Mouse (Mus musculus): ENCODE data around the gene Nell2. TPM values are rescaled to one million over a fixed set of nuclear protein-coding genes. Genes with fewer than 3 reads are reported as not detected.

Gene Nell2
- polyA plus RNA-seq, 1 experiment from 2014 or later, result 166 TPM

- ATAC-seq (ENCODE audit: low read depth), result no peak
These were observed 118.0 kb downstream of the Nell2 start for GRCm38 (mm10) chr15:95410213-95410843.

GRCm38 (mm10) chr15:95390347-95390746 is 138.0 kb downstream of the Nell2 start:
- WGBS, result 81% methylated on average over 5 of the region's 5 CpGs
- H3K9ac ChIP-seq, result no peak overlapping the region
- no peaks in the 10 kb centered on the region for H3K4me1 ChIP-seq (replicated peaks)
- no peak overlapping the region for H3K4me3 ChIP-seq
- ATAC-seq (ENCODE audit: low read depth), result no peak
- no peaks in the 10 kb centered on the region for H3K27me3 ChIP-seq
- no peak overlapping the region for H3K4me2 ChIP-seq
- no peaks in the 10 kb centered on the region for H3K9me3 ChIP-seq
- no peak overlapping the region for H3K27ac ChIP-seq (replicated peaks)
- H3K36me3 ChIP-seq, result no peaks in the 10 kb centered on the region

More at GRCm38 (mm10) chr15:95410213-95410843, 118.0 kb downstream of the Nell2 start:
- peaks cover 27% of the 10 kb centered on the region for H3K4me1 ChIP-seq (replicated peaks)
- 58% methylated on average over 11 of the region's 11 CpGs for WGBS
- no peak overlapping the region for H3K9ac ChIP-seq
- H3K4me2 ChIP-seq, result no peak overlapping the region
- no peaks in the 10 kb centered on the region for H3K9me3 ChIP-seq
- no peaks in the 10 kb centered on the region for H3K36me3 ChIP-seq
- no peak overlapping the region for H3K4me3 ChIP-seq
- H3K27me3 ChIP-seq, result no peaks in the 10 kb centered on the region
- no peak overlapping the region for H3K27ac ChIP-seq (replicated peaks)

- Histone ChIP-seq H3K4me3 (no peak overlapping the region), H3K27me3 (no peaks in the 10 kb centered on the region), H3K9ac (no peak overlapping the region), H3K4me1 (replicated peaks) (no peaks in the 10 kb centered on the region), H3K4me2 (no peak overlapping the region), H3K9me3 (no peaks in the 10 kb centered on the region), H3K27ac (replicated peaks) (no peak overlapping the region), H3K36me3 (peaks cover 10% of the 10 kb centered on the region)
- no peak for ATAC-seq (ENCODE audit: low read depth)
- 81% methylated on average over 4 of the region's 4 CpGs for WGBS
These were observed 139.4 kb downstream of the Nell2 start for GRCm38 (mm10) chr15:95388950-95389349.

- Histone ChIP-seq H3K36me3 (peaks cover 41% of the 10 kb centered on the region), H3K4me1 (replicated peaks) (no peaks in the 10 kb centered on the region), H3K4me3 (no peak overlapping the region), H3K4me2 (no peak overlapping the region), H3K9ac (no peak overlapping the region), H3K27ac (replicated peaks) (no peak overlapping the region), H3K27me3 (no peaks in the 10 kb centered on the region), H3K9me3 (no peaks in the 10 kb centered on the region)
- 75% methylated on average over 2 of the region's 2 CpGs for WGBS
- ATAC-seq (ENCODE audit: low read depth), result no peak
These were observed 147.5 kb downstream of the Nell2 start for GRCm38 (mm10) chr15:95380859-95381258.

DNA sequence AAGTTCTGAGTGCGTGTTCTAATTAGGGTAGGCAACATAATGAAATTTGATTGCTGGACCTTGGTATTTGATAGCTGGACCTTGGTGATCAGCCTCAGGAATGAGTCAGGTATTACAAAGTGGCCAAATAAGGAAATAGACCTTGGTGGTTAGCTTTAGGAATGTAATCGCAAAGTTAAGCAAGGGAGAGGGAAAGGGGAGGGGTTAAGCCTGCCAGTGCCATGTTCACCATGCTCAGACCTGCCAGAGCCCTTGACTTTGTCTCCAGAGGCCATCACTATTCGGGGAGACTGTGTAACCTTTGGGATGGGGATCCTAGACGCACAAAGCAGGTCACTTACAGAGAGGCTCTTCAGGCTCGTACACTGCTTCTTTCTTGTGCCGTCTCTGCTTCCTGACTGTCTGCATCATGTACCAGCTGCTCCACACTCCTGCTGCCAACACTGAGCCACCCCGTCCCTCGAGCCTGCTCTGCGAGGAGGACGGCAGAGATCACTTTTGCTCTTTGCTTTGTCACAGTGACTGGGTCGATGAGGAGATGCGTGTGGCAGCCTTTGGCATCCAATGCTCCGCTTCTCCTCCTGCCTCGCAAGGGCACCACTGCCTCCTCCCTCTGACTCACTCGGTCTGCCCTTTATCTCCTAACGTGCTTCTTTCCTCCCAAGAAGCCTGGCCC is 157.5 kb downstream of the Nell2 start:
- Histone ChIP-seq H3K27ac (replicated peaks) (peak overlapping the region; percentile 54; the same call in 1 of the 2 replicates), H3K27me3 (no peaks in the 10 kb centered on the region), H3K36me3 (peaks cover 8% of the 10 kb centered on the region; the same call in 1 of the 2 replicates), H3K4me3 (no peak overlapping the region), H3K4me2 (no peak overlapping the region), H3K4me1 (replicated peaks) (0 out of 2 replicates have a peak, but pooled peaks cover 11% of the 10 kb centered on the region), H3K9me3 (no peaks in the 10 kb centered on the region), H3K9ac (peak overlapping the region; percentile 47)
- WGBS, result 65% methylated on average over 16 of the region's 16 CpGs
- ATAC-seq (ENCODE audit: low read depth), result peak; percentile 56

DNA sequence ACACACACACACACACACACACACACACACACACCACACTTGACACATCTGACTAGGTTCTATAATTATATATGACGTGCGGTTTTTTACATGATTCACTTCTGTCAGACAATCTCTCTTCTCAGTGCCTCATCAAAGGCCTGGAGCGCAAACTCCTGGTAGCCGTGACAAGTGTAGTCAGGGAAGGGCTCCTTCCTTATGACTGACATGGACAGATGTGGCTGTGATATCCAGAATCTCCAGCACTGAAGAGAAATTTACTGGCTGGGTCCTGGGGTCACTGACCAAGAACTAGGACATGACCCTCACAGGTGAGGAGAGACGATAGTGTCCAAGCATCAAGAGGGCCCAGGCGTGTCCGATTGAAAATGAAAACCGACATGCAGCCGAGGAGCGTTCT is 160.2 kb downstream of the Nell2 start:
- ATAC-seq (ENCODE audit: low read depth), result no peak
- no peak overlapping the region for H3K9ac ChIP-seq
- peaks cover 2% of the 10 kb centered on the region; the same call in 1 of the 2 replicates for H3K36me3 ChIP-seq
- no peaks in the 10 kb centered on the region for H3K27me3 ChIP-seq
- H3K9me3 ChIP-seq, result no peaks in the 10 kb centered on the region
- H3K4me2 ChIP-seq, result no peak overlapping the region
- 0 out of 2 replicates have a peak, but pooled peaks cover 7% of the 10 kb centered on the region for H3K4me1 ChIP-seq (replicated peaks)
- 91% methylated on average over 10 of the region's 10 CpGs for WGBS
- no peak overlapping the region for H3K4me3 ChIP-seq
- H3K27ac ChIP-seq (replicated peaks), result no peak overlapping the region

DNA sequence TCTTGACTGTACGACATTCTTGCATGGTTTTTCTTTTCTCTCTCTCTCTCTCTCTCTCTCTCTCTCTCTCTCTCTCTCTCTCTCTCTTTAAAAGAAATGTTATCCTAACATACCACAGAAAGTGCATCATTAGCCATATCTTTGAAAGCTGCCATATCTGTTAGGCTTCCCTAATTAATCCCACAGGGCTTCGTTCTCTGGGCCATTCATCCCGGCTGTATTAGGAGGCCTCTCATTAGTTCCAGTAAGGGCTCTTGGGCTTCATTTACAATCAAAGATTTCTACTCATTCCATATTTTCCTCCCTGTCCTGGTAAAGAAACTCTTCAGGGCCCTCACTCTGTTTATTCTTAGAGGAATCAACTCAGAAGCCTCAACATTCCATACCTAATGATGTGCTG is 161.9 kb downstream of the Nell2 start:
- Histone ChIP-seq H3K4me1 (replicated peaks) (0 out of 2 replicates have a peak, but pooled peaks cover 7% of the 10 kb centered on the region), H3K9ac (no peak overlapping the region), H3K27ac (replicated peaks) (no peak overlapping the region), H3K4me3 (no peak overlapping the region), H3K36me3 (no peaks in the 10 kb centered on the region), H3K4me2 (no peak overlapping the region), H3K27me3 (no peaks in the 10 kb centered on the region), H3K9me3 (no peaks in the 10 kb centered on the region)
- 69% methylated on average over 3 of the region's 3 CpGs for WGBS
- ATAC-seq (ENCODE audit: low read depth), result no peak

DNA sequence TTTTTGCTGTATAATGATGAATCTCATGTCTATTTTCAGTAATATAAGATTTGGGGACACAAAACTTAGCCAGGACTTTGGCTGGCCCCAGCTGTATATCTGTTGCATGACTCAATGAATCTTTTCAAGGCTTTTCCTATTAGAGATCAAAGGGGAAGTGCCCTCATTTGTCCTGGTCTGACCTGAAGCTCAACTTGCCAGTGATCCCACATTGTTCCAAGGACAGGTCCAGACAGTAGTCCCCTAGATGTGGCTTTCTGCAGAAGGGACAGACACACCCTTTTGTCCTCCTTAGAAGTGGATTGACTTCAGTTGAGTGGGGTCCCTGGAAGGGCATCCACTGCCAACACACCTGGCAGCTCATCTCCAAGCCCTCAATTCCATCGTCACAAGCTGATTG is 173.6 kb downstream of the Nell2 start:
- no peak overlapping the region for H3K4me3 ChIP-seq
- H3K9me3 ChIP-seq, result no peaks in the 10 kb centered on the region
- 57% methylated on average over 1 of the region's 1 CpGs for WGBS
- no peak for ATAC-seq (ENCODE audit: low read depth)
- no peak overlapping the region for H3K27ac ChIP-seq (replicated peaks)
- peaks cover 6% of the 10 kb centered on the region for H3K36me3 ChIP-seq
- no peak overlapping the region for H3K4me2 ChIP-seq
- no peaks in the 10 kb centered on the region for H3K27me3 ChIP-seq
- 0 out of 2 replicates have a peak, but pooled peaks cover 4% of the 10 kb centered on the region for H3K4me1 ChIP-seq (replicated peaks)
- no peak overlapping the region for H3K9ac ChIP-seq

DNA sequence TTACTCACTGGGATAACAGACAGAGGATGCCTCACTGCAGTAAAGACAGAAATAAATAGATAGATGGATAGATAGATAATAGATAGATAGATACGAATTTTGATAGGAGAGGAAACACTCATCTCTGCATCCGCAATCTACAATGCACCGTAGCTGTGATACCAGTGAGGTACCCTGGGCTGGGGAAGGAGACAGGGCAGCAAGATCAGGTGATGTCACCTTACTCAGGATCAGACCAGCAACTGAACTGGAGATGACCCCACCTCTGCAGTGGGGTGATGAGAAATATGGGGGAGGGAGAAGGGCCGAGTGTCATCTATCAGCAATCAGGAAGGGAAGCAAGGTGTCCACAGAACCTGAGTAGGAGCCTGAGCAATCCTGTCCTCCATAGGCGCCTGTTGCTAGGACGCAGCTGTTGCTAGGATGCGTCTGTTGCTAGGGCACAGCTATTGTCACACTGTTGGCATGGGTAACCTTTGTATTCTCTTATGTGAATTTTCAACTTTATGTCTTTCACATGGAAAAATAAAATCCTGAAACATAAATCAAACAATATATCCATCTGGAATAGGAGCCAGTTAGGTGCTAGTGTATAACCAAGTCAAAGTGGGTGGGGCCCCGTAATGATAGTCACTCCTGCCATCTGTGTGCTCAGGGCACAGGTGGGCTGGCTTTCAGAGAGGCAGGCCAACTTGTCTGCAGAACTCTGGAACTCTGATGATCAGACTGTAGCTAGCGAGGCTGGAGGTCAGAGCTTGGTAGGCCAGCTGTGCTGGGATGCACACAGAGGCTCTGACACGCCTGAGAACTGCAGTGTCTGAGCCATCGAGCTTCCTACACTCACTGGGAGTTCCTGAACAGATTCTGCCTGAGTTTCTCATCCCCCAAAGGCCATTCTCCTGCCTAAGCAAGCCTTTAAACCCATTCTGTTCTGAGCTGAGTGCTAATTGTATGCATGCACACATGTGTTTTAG is 193.7 kb downstream of the Nell2 start:
- Histone ChIP-seq H3K9ac (no peak overlapping the region), H3K27me3 (no peaks in the 10 kb centered on the region), H3K9me3 (no peaks in the 10 kb centered on the region), H3K4me1 (replicated peaks) (peaks cover 27% of the 10 kb centered on the region), H3K36me3 (no peaks in the 10 kb centered on the region), H3K4me3 (no peak overlapping the region), H3K27ac (replicated peaks) (no peak overlapping the region), H3K4me2 (no peak overlapping the region)
- WGBS, result 65% methylated on average over 11 of the region's 11 CpGs
- ATAC-seq (ENCODE audit: low read depth), result peak; percentile 67; the same call in 1 of the 2 replicates

- Histone ChIP-seq H3K4me1 (replicated peaks) (peaks cover 27% of the 10 kb centered on the region), H3K9me3 (no peaks in the 10 kb centered on the region), H3K4me2 (no peak overlapping the region), H3K27me3 (no peaks in the 10 kb centered on the region), H3K9ac (no peak overlapping the region), H3K27ac (replicated peaks) (no peak overlapping the region), H3K36me3 (no peaks in the 10 kb centered on the region), H3K4me3 (no peak overlapping the region)
- 57% methylated on average over 4 of the region's 4 CpGs for WGBS
- ATAC-seq (ENCODE audit: low read depth), result no peak
These were observed 195.1 kb downstream of the Nell2 start for GRCm38 (mm10) chr15:95333229-95333628.

GRCm38 (mm10) chr15:95330926-95331325 is 197.4 kb downstream of the Nell2 start:
- no peaks in the 10 kb centered on the region for H3K9me3 ChIP-seq
- H3K4me2 ChIP-seq, result no peak overlapping the region
- 63% methylated on average over 2 of the region's 2 CpGs for WGBS
- no peaks in the 10 kb centered on the region for H3K36me3 ChIP-seq
- no peak overlapping the region for H3K9ac ChIP-seq
- 0 out of 2 replicates have a peak overlapping the region, but pooled peaks have one; percentile 2 for H3K27ac ChIP-seq (replicated peaks)
- H3K27me3 ChIP-seq, result no peaks in the 10 kb centered on the region
- no peak overlapping the region for H3K4me3 ChIP-seq
- H3K4me1 ChIP-seq (replicated peaks), result peaks cover 27% of the 10 kb centered on the region
- ATAC-seq (ENCODE audit: low read depth), result no peak

GRCm38 (mm10) chr15:95322744-95323143 is 205.6 kb downstream of the Nell2 start:
- no peaks in the 10 kb centered on the region for H3K36me3 ChIP-seq
- WGBS, result 90% methylated on average over 2 of the region's 2 CpGs
- ATAC-seq (ENCODE audit: low read depth), result no peak
- H3K9me3 ChIP-seq, result no peaks in the 10 kb centered on the region
- H3K27ac ChIP-seq (replicated peaks), result no peak overlapping the region
- H3K27me3 ChIP-seq, result no peaks in the 10 kb centered on the region
- no peak overlapping the region for H3K4me2 ChIP-seq
- no peaks in the 10 kb centered on the region for H3K4me1 ChIP-seq (replicated peaks)
- H3K9ac ChIP-seq, result no peak overlapping the region
- no peak overlapping the region for H3K4me3 ChIP-seq
